Mouse (Mus musculus) NIH3T3 (cell line): Measurements from ENCODE around the gene Omd.
A peak's percentile ranks its signal among the peaks of the same experiment; 100 is the strongest.

Experiments
- DNase-seq: peaks from one replicate; pipeline ENCODE4 v3.0.0-alpha.2; 2012; ENCODE audit warnings: low read depth

Gene Omd

GRCm38 (mm10) chr13:49608589-49609322 lies 26.5 kb downstream of the Omd start:
- peak; percentile 27 for DNase-seq

DNA sequence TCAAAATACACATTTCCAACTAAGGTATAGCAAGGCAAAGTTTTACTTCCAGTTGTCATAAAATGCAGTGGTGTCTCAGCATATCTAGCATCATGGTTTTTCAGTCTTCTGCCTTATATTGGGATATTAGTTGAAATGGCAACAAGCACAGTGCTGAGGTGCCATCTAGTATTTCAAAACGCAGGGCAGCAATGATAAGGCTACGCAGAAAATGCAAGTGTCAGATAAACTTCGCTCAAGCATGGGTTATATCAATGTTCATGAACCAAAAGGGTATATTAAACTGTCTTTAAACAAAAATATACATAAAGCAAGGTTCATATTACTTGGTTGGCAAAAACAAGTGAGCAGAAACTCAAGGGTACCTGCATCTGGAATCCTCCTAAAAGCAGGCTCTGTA lies 34.8 kb downstream of the Omd start:
- no peak for DNase-seq

GRCm38 (mm10) chr13:49618365-49618764 lies 36.1 kb downstream of the Omd start:
- no peak for DNase-seq

DNA sequence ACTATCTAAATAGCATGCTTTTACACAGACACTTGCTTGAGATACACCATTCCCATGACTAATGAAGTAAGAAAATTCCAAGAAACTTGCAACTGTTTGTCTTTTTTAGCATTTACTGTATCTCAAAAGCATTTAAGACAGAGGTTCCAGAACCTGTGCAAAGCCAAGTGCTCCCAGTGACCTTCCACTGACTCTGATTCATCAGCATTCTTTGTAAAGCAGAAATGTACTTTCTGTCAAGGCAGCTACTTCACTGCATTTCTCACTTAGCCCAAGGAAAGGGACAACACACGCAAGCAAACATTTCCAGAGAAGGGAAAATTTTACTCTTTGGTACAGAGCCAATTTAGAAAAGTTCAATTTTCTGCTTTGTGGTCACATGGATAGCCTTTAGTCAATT lies 41.0 kb downstream of the Omd start:
- peak; percentile 64 for DNase-seq

- DNase-seq, result no peak
Measured at GRCm38 (mm10) chr13:49628167-49628566, 45.9 kb downstream of the Omd start.

GRCm38 (mm10) chr13:49629076-49629475 lies 46.8 kb downstream of the Omd start:
- peak; percentile 62 for DNase-seq

- DNase-seq, result no peak
Measured at GRCm38 (mm10) chr13:49639965-49640364, 57.7 kb downstream of the Omd start.
